Mouse (Mus musculus): Measurements from ENCODE around the gene Myrfl. TPM values are rescaled to one million over a fixed set of nuclear protein-coding genes. Genes with fewer than 3 reads are reported as not detected.

Myrfl gene
- total RNA-seq, 2 experiments from 2014 or later = 0.10 TPM; not detected in 1

- DNase-seq = no peak
These were observed 140.7 kb downstream of the Myrfl start for GRCm38 (mm10) chr10:116755881-116756581.

DNA sequence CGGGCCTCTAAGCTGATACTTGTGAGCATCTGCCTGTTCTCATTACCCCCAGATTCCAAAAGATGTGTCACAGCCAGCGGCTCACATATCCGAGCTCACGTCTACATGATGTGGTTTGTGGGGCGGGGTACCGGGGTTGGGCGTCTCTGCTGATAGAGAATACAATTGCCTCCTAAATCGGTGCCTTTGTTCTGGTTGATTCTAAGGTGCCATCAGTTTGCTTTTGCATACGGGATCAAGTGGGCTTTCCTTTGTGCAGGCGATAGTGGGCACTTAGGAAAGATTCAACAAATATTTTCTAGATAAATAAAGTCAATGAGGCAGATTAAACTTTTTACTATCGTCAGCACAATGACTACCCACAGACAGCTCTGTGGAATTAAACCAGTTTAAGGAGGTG is 141.8 kb downstream of the Myrfl start:
- no peak for DNase-seq

DNA sequence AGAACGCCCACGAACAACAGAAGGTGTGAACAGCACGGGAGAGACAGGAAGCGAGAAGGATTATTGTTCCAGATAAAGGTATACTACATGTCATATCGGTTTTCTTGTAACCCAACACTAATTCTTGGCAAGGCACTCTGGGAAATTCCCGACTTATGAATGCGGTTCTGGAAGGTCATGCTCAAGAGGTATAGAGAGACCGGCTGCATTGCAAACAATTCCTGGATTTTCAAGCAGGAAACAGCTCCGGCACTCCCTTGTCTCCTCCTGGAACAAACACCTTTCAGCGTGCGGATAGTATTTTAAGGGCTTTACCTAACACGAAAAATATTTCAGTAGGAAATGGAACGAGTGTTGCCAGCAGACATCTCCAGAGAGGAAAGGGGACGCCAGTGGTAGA is 145.8 kb downstream of the Myrfl start:
- no peak for DNase-seq

DNA sequence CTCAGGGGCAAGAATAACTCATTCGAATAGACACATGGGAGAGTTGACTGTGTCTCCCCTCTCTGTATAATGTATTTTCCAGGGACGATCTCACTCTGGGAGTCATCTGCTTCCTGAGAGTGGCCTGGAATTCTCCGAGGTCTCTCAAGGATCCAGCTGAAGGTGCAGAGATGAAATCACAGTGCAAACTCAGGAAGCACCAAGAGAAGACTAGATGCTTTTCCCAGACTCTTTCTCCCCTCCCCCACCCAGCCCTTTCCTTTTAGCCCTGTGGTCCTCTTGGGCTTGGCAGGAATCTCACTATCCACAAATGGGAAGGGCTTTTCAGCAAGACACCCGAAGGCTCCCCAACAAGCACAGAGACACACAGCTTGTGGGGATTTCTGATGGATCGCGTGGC is 146.7 kb downstream of the Myrfl start:
- DNase-seq = no peak

DNA sequence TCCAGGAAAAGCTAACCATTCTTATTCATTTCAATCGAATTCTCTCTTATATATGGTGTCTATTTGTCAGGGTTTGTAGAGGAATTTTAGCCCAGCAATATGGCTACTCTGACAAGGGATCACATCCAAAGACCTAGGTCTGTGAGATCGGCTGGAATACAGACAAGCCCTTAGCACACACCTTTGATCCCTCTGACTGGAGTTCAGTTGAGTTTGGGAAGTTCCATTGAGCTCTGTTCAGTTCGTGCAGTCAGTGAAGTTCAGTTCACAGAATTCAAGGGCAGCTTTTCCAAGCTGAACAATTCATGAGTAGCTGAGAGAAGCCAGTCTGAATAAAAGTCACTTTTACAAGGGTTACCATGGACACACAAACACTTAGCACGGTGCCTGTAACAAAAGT is 148.0 kb downstream of the Myrfl start:
- DNase-seq = no peak

DNA sequence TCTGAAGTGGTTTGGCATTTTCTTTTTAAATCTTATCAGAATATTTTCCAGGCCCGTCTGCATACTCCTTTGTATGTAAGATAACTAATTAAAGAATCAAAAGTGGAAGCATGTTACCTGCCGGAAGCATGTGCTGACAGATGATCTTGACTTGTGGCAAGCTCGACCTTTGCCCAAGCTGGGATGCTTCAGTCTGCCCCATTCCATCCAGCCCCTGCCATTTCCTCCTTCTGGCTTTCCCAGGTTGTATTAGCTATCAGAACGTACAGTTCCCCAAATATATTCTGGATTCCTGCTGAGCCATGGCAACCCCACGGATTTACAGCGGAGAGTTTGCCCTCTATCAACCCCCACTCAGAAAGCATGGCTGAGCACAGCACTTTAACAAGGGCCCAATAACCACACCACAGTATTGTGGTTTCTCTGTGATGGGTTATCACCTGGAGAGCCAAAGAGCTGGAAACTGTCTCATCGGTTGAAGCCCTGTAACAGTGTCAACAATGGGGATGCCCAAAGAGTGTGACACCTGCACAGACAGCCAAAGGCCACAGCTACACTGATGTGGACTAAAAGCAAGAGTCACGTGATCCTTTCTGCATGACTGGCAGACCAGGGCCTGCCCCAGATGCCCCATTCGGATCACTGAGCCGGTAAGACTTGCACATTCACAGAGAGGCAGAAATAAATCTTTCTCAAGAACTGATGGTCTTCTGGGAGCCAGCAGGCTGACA is 150.3 kb downstream of the Myrfl start:
- DNase-seq = no peak

- no peak for DNase-seq
These were observed 154.0 kb downstream of the Myrfl start for GRCm38 (mm10) chr10:116742696-116743095.

- no peak for DNase-seq
These were observed 154.5 kb downstream of the Myrfl start for GRCm38 (mm10) chr10:116742189-116742588.

DNA sequence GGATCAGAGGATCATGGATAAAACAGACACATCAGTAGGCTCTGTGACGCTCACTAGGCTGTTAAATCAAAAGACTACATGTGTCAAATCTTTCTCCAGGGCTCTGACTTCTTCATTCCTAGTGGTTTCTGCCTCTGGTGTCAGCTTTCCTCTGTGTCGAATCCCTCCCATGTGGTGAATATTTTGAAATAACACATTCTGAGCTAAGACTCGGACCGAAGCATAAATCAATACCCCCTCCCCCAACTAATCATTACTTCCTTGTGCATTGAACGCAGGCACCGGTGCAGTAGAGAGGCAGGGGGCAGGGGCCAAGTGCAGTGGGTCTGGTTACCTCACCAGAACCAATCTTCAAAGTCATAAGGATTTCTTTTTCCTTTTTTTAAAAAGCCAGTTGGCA is 155.4 kb downstream of the Myrfl start:
- DNase-seq = no peak

- no peak for DNase-seq
These were observed 156.6 kb downstream of the Myrfl start for GRCm38 (mm10) chr10:116740073-116740472.

DNA sequence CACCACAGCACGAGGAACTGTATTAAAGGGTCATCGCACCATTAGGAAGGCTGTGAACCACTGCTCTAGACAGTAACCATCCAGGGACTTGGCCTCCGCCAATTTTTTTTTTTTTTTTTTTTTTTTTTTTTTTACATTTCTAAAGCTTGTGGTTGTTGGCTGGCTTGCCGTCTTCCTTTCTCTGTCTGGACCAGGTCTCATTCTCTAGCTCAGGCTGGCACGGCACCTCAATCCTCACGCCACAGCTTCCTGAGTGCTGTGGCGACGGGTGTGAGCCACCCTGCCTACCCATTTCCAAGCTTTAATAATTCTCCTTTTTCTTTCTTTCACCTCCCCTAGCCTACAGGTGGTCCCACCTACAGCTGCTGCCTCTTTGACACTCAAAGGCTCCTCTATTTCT is 158.2 kb downstream of the Myrfl start:
- no peak for DNase-seq

DNA sequence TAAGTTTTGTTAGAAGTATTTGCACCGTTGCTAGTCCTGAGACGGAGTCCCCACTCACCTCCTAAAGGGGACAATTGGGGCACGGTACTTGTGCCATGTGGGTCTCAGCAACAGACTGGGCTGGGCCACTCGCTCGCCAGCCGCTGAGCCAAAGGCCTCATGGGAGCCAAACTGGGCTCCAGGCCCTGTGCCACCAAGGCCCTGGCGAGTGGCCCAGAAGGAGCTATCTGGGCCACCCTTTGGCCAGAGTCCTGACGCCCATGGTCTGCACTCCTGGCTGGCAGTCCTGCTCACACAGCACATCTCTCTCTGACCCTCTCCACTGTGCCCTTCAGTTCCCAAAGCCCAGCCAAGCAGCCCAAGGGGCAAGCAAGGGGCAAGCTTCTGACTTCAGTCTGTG is 161.1 kb downstream of the Myrfl start:
- peak; percentile 62 to 75 for DNase-seq

- DNase-seq = no peak
These were observed 163.1 kb downstream of the Myrfl start for GRCm38 (mm10) chr10:116733651-116734050.

DNA sequence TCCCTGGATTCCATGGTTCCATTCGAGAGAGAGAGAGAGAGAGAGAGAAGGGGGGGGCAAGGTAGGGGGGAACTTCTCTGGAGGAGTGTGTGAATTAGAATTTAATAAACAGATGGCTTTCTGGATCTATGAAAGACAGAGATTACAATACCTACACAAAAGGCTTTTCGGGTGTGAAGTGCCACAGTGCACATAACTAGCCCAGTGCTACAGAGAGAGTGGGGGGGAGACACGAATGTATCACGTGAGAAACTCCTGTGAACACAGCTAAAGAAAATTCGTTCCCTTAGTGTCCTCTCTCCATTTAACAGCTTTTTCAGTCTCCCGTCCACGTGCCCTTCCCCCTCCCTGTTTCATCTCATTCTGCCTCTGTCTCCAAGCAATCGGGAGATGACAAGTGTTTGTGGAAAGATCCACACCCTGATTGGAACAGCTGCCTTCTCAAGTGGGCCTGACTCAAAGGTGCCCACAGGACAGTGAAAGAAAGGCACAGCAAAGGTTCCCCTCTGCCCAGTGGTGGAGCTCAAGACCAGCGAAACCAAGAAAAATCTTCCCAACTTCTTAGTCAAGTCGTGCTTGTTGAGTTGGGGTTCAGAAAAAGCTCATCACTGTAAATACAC is 166.6 kb downstream of the Myrfl start:
- no peak for DNase-seq

DNA sequence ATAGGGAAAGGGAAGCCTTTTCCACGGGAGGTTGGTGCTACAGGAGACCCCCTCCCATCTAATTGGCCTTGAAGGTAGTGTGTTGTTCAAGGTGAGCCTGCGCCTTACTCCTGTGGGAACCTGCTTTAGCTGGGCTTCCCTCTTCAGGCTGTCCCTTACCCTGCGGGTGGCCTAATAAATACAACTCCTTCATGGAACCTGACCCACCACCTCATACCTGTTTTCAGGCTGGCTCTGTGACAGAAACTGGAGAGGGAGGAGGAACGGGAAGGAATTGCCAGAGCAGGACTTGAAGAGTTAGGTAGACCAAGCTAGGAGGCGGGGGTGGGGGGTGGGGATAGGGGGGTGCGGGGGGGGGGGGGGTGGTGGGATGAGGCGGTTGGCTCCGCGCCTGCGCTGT is 167.9 kb downstream of the Myrfl start:
- DNase-seq = no peak

DNA sequence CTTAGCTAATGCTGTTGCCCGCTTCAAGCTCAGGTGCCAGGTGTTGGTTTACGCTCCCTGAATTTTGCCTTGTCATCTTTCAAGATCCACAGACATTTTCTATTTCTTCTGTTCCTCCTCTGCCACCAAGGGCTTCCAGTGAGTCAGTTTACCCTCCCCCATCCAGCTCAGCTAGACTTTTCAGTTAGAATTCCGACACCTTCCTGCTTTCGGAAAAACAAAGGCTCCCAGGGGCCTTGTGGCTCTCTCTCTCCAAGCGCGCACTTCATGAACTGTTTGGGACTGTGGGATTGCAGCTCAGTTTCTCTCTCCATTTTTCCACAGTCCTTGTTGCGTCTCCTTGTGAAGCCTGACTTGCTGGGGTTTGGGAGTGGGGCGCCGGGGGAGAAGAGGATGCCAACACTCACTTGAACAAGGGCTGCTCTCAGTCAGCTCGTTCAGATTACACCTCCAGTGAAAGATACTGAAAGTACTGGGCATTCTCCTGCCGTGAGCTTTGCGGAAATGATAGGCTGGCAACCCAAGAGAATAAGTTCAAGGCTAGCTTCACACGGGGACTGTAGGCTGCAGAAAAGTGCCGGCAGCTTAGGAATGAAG is 168.9 kb downstream of the Myrfl start:
- no peak for DNase-seq

Other genes starting within 250 kb of the Myrfl start
- gene Rab3ip, start 53.9 kb upstream of the Myrfl start, total RNA-seq (2021) = 10 to 100 TPM; 35.4 to 51.5 TPM
- gene Gm10271, start 75.7 kb upstream of the Myrfl start, total RNA-seq (2021) = not detected
- under 1 TPM; 0.23 to 0.33 TPM for gene Best3, start 89.4 kb upstream of the Myrfl start, total RNA-seq (2021)
- not detected for gene Lrrc10, start 148.4 kb upstream of the Myrfl start, total RNA-seq (2021)
- 100 to 1,000 TPM; 254 to 257 TPM for gene Cct2, start 166.9 kb upstream of the Myrfl start, total RNA-seq (2021)

Measured in adrenal gland, postnatal 36 days (tissue).